Mouse (Mus musculus) large intestine, adult 2 months (tissue): ENCODE measurements around the gene BC024978. TPM values are rescaled to one million over a fixed set of nuclear protein-coding genes. Genes with fewer than 3 reads are reported as not detected.

ENCODE experiments used
- DNase-seq: peaks from one replicate; pipeline ENCODE4 v3.0.0-alpha.2; 2012; ENCODE audit warnings: low read depth, low spot score
- whole genome bisulfite sequencing: fragments of 180-500 bp; shearing (Covaris S2); methylation state at CpG from one replicate; pipeline ENCODE4 v1.1.7; 2018; 5-methylcytosine and 5-hydroxymethylcytosine counted together
- polyA plus RNA-seq: library from polyadenylated mRNA; depleted of rRNA; stranded (reverse); fragments of >200 nt; gene quantifications from 2 replicates; pipeline ENCODE4 v1.2.3, GENCODE M21; 2012

BC024978 gene
- polyA plus RNA-seq, 1 experiment = 10.9 TPM

GRCm38 (mm10) chr7:27174496-27174895, 21.1 kb upstream of the BC024978 start:
- 92% methylated on average over 15 of the region's 15 CpGs for WGBS
- no peak for DNase-seq

DNA sequence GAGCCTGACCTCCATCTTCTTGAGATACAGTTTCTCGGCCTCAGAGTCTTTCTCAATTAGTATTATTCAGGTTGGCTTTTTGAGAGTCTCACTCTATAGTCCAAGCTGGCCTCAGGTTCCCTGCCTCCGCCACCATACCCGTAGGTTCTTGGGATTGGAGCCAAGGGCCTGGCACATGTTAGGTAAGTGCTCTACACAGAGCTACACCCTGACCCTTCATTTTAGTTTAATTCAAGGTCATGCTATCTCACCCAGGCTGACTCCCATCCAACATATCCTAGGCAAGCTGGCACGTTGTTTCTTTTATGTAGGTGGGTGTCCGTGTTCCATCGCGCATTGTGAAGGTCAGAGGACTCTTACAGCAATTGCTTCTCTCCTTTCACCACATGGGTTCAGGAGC, 20.7 kb upstream of the BC024978 start:
- no peak for DNase-seq
- 86% methylated on average over 7 of the region's 7 CpGs for WGBS

DNA sequence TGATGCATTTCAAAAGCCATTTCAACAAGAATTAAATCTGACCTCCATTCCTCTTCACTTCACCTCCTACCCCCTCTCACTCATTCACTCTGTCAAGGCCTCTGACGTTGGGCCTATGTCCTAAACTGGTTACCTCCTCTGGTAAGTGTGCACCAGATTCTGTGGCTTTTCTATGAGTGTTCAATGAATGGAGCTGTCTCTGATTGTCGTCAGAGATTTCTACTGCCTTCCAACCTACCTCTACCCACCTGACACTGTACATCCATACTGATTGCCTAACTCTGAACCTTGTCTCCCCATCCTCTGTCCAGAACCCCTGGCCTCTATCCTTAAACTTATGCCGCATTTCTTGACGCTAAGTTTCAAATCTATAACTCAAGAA, 17.6 kb upstream of the BC024978 start:
- WGBS = 15% methylated on average over 4 of the region's 4 CpGs

DNA sequence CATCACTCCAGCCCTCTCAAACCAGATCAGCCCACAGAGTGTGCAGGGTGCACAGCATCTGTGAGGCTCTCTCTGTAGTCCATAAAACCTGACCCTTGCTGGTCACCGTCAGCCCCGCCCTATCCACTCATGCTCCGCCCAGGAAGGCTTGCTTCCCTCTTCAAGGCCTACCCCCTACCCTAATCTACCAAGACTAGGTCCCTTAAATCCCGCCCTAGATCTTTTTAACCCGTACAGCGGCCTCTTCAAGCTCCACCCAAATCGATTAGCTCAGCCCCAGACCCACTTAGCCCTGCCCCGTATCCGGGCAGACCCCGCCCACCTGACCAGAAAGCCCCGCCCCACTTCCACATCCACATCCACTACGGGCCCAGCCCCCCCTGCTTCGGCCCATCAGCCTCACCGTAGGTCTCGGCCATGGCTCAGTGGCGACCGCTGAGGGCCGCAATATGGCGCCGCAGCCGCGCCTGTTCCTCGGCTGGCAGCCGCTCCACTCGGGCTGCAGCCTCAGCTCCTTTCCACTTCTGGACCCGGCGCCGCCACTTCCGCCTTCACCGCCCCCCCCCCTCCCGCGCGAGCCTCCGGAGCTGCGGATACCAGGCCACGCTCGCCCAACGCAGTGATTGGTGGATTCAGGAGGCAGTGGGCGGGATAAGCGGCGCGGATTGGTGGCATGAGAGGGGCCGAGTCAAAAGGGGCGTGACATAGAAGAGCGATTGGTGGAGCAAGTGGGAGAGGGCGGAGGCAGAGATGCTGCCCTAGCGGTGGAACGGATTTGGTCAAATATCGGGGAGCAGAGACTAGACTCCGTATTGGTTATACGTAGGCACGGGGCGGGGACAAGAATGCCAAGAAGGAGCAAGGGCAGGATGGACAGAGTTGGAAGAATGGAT, 17.0 kb upstream of the BC024978 start, which contains the start of gene Rab4b:
Gene Rab4b (minus strand): TSS at position 573 of the 893 bp plus-strand sequence.
- peak; percentile 98 for DNase-seq

More for the DNA sequence above, 17.6 kb upstream of the BC024978 start:
- no peak for DNase-seq

DNA sequence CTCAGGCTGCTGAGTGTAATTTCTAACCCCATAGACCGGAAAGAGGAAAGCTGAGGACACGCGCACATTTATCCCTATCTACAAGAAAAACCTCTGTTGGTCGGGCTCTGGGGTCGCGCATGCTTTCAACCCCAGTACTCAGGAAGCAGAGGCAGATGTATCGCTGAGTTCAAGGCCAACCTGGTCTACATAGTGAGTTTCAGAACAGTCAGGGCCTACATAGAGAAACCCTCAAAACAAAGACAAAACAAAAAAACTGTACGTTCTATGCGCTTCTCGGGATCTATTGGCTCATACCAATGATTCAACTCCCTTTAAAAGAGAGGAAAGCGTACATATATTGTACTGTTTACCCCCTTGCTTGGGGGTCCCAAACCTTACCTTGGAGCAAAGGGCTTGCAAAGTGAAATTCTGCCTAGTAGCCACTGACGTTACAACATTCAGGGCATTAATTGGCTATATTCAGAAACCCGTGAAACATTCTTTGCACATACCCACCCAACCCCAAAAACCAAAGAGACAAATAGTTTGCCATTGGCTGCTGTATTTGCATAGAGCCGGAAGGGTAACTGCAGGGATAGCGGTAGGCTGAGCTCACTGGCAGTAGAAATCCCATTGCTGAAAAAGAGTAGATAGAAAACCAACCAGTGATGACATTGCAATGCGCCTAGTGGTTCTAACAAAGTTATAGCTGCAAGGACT, 16.2 kb upstream of the BC024978 start:
- 31% methylated on average over 16 of the region's 16 CpGs for WGBS
- DNase-seq = no peak

More for the DNA sequence above, 17.0 kb upstream of the BC024978 start, which contains the start of gene Rab4b:
- under 1% methylated on average over 53 of the region's 53 CpGs for WGBS

- DNase-seq = no peak
- WGBS = 20% methylated on average over 5 of the region's 5 CpGs
Observed at GRCm38 (mm10) chr7:27180036-27180435, 15.5 kb upstream of the BC024978 start.

GRCm38 (mm10) chr7:27180837-27181695, 14.5 kb upstream of the BC024978 start, which contains the start of the genes Gm21983 and Mia:
Gm21983 (minus strand) TSS chr7:27181086.
Mia (minus strand) TSS chr7:27181157.
- DNase-seq = no peak
- WGBS = 41% methylated on average over 14 of the region's 14 CpGs

DNA sequence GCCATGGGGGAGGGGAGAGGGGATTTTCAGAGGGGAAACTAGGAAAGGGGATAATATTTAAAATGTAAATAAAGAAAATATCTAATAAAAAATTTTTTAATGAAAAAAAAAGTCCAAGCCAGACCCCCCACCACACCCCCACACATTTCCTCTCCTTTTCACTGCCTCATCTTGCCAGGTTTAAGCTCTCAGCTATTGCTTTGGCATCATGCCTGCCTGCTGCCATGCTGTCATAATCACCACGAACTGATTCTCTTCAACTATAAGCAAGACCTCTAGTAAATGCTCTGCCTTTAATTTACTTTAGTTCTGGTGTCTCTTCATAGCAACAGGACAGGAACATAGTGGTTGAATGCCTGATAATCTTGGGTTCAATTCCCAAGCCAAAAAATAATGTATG, 13.1 kb upstream of the BC024978 start:
- 29% methylated on average over 1 of the region's 1 CpGs for WGBS
- DNase-seq = no peak

DNA sequence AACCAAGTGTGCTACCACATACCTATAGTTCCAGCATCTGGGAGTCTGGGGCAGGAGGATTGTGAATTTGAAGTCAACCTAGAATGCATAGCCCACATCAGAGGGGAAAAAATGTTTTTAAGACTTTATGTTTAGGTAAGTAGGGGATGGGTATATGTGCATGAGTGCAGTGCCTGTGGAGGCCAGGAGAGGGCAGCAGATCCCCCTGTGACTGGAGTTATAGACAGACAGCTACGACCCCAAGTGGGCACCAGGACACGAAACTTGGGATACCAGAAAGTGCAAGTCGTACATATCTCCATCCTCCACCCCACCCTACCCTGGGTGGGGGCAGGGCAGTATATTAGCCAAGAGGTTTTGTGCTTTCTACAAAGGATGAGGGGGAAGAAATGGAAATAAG, 10.6 kb upstream of the BC024978 start:
- DNase-seq = no peak
- WGBS = 69% methylated on average over 3 of the region's 3 CpGs

- no peak for DNase-seq
- 85% methylated on average over 5 of the region's 5 CpGs for WGBS
Observed at GRCm38 (mm10) chr7:27185986-27186385, 9.6 kb upstream of the BC024978 start.

GRCm38 (mm10) chr7:27189271-27189931, 6.2 kb upstream of the BC024978 start:
- 97% methylated on average over 10 of the region's 10 CpGs for WGBS
- no peak for DNase-seq

DNA sequence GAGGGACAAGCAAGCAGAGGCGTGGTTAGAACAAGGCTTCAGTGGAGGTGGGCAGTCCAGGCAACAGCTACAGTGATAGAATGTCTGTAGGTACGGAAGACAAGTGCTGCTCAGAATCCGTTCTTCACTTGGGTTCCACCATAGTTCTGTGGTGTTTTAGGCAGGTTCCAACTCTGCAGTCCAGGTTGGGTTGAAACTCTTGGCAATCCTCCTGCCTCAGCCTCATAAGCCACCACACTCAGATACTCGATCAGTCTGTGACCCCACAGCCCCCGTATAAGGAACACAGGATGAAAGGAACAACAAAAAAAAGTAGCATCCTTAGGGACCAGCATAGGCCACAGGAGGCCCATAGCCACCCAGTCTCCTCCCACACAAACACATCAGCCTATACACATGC, 3.1 kb upstream of the BC024978 start:
- 93% methylated on average over 5 of the region's 5 CpGs for WGBS

DNA sequence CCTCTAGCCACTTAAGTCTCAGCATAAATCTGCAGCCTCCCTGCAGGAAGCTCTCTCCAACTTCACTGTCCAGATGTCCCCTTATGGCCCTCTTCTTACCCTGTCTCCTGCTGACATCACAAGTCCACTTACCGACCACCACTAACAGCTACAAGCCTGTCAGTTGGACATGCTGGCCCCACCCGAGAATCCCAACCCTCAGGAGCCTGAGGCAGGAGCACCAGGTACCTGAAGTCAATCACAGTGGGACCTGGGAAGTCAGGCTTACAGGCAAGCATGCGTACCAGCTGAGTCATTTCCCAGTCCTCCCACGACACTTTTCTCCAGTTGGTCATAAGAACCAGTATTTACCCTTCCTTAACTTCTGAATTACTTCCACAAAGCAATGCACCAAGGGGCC, 1.9 kb upstream of the BC024978 start:
- no peak for DNase-seq
- 59% methylated on average over 4 of the region's 4 CpGs for WGBS

More for the DNA sequence above, 3.1 kb upstream of the BC024978 start:
- DNase-seq = no peak

DNA sequence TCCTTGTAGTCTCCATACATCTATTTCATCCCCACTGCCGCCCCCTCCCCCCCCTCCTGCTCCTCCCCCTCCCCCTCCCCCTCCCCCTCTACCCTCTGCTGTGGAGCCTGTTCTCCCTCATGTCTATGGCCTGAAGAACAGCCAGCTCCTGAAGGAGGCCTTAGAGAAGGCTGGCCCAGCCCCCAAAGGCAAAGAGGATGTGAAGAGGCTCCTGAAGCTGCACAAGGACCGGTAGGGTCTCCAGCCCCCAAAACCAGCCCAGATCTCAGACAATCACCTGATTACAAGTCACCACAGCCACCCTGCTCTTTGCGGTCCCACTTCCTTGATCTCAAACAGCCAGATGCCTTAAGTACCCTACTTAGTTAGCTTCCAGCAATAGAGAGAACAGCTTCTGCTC, 1.6 kb downstream of the BC024978 start:
- 85% methylated on average over 3 of the region's 3 CpGs for WGBS

DNA sequence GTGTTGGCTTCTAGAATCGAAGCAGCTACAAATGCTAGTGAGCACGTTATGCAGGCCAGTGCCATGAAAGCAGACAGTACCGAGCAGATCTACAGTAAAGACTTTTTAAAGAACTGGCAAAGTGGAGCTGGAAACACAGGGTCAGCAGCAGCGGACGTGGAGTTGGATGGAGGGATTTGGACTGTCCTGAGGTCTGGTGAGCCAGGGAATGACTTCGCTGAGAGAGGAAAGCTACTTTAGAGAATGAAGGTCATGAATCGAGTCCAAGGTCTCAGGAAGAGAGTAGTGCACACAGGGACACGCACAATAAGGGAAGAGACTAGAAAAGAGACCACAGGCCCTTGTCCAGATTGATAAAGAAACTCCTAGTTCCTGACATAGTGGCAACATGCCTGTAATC, 2.1 kb downstream of the BC024978 start:
- no peak for DNase-seq
- WGBS = 87% methylated on average over 8 of the region's 8 CpGs

More for the DNA sequence above, 1.6 kb downstream of the BC024978 start:
- no peak for DNase-seq

DNA sequence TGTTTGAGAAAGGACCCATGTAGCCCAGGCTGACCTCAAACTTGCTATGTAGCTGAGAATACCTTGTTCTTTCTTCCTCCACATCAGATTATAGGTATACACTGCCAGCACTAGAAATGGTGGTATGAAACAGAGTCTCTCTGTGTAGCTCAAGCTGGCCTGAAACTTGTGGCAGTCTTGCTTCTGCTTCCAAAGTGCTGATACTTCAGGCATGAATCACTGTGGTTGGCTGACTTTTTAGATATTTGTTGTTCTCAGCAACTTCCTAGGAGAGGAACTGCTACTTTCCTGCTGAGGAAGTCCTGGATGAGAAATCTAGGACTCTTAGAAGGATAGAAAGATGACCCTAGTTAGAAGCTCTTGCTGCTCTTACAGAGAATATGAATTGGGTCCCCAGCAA, 2.8 kb downstream of the BC024978 start:
- DNase-seq = no peak

GRCm38 (mm10) chr7:27198779-27199178, 3.2 kb downstream of the BC024978 start:
- DNase-seq = no peak
- 92% methylated on average over 8 of the region's 8 CpGs for WGBS

- DNase-seq = no peak
- WGBS = 88% methylated on average over 8 of the region's 8 CpGs
Observed at GRCm38 (mm10) chr7:27203730-27204449, 8.3 kb downstream of the BC024978 start.

DNA sequence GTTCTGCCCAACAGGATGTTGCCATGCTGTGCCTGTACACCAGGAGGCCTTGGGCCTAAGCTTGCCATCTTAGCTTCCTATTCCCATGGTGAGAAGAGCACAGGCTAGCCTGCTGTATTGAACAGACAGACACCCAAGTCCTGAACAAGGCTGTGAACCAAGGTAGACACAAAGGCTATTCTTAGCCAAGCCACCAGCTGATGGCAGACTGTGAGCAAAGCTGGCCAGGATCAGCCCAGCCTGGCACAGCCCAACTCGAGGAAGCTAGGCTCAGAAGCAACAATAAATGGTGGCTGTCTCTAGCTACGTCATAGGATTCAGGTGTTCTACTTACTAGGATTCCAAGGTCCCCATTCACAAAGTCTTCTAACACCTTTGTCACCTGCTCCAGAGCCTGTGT, 17.0 kb downstream of the BC024978 start:
- WGBS = 80% methylated on average over 2 of the region's 2 CpGs
- no peak for DNase-seq
